Mouse (Mus musculus) brain, adult 10 weeks (tissue): ENCODE results near the gene Gys1. TPM values are rescaled to one million over a fixed set of nuclear protein-coding genes. Genes with fewer than 3 reads are reported as not detected.

Source experiments
- polyA plus RNA-seq: library from polyadenylated mRNA; stranded (reverse); fragments of 350-450 nt; fragmentation: Illumina TruSeq; extraction: RNeasy Lipid Tissue Mini Kit (QIAGEN cat#74804); gene quantifications from one replicate; pipeline ENCODE4 v1.2.3, GENCODE M21; 2015; ENCODE audit warnings: low read depth, low replicate concordance

Gys1 gene
- 14.8 TPM for polyA plus RNA-seq

GRCm38 (mm10) chr7:45434203-45435015, at the start of gene Gys1:
Gene Gys1 (plus strand): TSS chr7:45434844.

DNA sequence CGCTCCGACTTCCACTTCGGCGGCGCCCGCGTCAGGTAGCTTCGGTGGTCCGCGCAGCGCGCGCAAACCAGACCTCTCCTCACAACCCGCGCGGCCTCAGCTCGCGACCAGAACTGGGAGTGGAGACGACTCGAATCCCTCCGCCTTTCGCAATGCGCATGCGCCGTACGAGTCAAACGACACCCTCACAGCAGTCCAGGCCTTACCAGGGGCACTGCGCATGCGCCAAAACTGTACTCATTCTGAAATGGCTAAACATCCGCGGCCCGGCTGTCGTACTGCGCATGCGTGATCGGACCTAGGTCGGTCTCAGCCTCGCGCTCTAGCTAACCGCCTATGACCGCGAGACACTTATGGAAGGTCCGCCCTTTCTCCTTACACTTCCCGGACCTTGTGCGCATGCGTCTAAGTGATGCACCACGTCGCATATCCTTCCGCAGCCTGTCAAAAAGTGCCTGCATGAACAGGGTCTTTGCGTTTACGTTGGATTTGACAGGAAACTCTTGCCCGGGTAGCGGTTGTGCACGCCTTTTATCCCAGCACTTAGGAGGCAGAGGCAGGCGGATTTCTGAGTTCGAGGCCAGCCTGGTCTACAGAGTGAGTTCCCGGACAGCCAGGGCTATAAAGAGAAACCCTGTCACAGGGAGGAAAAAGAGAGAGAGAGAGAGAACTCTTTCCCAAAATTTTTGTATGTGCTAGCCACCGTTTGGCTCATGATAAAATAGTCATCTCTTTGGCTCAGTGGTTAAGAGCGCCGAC, 38.9 kb upstream of the Gys1 start, which contains the start of gene Snrnp70:
Gene Snrnp70 (minus strand): TSS at position 165 of the 759 bp plus-strand sequence.

GRCm38 (mm10) chr7:45405091-45406075, 29.3 kb upstream of the Gys1 start, which contains the start of gene Kcna7:
Gene Kcna7 (plus strand): TSS chr7:45405653.

DNA sequence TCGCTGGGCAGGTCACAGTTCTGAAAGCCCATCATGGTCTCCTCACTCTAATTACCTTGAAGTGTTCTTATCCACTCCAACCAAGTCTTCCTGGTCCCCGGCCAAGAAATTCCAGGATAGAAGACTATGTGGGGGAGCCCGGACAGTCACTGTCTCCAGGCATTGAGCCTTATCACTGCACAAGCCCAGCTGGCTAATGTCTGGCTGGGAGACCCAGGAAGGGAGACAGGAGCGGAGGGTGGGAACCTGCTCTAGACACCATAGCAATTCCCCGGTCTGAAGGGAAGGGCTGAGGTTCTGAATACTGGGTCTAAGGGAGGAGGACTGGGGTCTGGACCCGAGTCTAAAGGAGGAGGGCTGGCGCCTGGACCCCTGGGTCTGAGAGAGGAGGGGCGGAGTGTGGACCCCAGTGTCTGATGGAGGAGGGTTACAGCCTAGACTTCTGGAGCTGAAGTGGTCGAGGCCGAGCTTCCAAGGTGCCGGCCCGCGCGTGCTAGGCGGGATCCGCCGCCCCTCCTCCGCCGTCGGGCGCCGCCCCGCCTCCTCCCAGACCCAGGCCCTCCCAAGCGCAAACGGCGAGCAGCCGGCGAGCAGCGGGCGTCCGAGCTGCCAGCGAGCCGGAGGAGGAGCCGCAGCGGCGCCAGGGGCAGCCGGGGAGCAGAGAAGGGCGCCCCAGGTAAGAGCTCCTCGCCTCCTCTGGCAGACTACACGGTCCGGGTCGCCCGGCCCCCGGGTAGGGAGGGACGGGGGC, 21.4 kb upstream of the Gys1 start, which contains the start of gene Ntf5:
Gene Ntf5 (plus strand): TSS at position 583 of the 751 bp plus-strand sequence.

DNA sequence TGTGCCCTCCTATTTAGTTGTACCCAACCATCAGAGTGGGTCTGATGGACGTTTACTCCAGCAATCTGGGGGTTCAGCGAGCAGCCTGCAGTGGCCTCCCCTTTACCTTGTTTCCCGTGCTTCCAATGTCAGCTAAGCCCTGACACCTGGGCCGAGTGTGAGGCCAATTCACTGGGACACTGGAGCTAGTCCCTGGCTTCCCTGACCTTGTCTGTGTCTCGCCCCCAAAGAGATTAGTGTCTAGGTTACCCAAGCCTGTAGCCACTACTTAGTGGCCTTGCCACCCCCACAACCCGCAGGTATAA, 14.1 kb upstream of the Gys1 start, which contains the start of gene Lhb:
Gene Lhb (plus strand): TSS at position 206 of the 305 bp plus-strand sequence.

GRCm38 (mm10) chr7:45437521-45438276, 3.1 kb downstream of the Gys1 start, which contains the start of gene Ruvbl2:
Gene Ruvbl2 (minus strand): TSS chr7:45438096.

GRCm38 (mm10) chr7:45459564-45460140, 25.0 kb downstream of the Gys1 start, which contains the start of gene Ftl1:
Gene Ftl1 (minus strand): TSS chr7:45459884.

DNA sequence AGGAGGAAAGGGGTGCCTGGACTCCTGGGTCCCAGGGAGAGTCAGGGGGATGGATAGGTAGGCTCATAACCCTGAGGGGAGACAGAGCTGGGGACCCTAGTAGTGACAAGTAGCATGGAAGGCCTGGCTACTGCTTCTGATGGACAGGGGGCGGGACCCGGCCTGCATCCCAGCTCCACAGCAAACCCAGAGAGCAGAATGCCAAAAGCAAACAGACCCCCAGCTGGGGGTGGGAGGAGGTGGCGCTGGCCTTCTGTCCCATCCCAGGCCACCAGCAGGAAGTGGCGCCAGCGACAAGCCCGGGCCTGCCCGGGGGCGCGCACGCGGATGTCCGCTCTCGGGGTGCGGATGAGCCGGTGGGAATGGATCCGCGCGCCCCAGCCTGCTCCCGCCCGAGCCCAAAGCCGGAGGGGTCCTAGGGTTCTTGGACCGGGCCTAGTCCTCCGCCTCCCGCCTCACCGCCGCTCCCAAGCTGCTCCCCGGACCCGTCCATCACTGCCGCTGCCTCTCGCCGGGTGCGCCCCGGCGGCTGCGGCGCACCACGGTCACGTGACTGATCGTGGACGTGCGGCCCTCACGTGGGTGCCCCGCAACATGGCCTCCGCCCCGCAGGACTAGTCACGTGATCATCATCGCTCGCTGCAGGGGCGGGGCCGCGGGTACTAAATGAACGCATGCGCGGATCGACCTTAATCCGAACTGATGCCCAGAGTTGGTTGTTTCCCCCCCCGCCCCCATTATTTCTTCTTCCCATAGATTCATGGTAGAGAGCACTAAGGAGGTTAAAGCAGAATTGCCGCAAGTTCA, 31.8 kb downstream of the Gys1 start, which contains the start of gene Bax:
Gene Bax (minus strand): TSS at position 616 of the 807 bp plus-strand sequence.

DNA sequence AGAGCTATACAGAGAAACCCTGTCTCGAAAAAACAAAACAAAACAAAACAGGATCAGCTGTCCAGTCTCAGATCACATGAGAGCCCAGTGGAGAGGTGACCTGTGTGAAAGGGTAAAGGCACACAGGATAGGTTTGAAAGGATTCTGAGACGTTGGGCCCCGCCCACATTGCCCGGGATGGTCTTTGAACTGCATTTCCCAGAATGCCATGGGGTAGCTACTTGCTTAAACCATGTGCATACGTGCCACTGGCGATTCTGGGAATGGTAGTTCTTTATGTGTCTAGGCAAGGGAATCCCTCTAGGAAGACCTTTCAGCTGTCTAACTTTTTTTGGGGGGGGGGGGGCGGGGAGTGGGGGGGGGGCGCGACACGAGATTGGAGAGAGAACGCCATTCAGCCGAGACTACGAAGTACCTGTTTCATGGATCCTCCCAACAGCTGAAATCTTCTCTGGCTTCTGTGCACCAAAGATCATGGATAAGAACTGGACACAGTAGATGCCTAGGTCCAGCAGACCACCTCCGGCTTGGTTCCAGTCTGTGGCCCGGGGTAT, 46.8 kb downstream of the Gys1 start, which contains the start of gene Tulp2:
Gene Tulp2 (plus strand): TSS at position 504 of the 554 bp plus-strand sequence.

DNA sequence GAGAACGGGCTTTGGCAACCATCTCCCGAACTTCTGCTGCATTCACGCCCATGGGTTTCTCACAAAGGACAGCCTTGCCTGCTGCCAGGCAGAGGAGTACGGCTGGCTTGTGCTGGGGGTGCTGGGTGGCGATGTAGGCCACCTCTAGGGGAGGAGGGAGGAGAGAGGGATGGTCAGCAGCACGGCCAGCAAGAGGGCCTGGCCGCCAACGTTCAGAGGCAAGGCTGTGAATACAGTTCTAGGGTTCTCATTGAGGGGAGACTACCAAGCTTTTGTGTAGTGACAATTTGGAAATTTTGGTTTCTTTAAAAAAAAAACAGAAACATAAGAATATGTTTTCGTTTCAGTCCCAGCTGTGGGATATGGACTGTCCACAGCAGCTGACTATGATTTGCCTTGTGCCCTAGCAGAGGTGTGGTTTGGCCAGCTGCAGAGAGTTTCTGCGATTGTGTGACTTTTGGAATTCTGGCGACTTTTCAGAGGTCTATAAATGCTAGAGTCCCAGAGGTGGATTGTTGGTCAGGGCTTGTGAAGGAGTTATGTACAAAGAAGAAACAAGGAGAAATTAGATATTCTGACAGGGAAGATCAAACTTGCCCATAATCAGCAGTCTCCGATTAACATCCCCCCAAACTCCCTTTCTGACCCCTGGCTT, 52.2 kb downstream of the Gys1 start, which contains the start of gene Gm45808:
Gene Gm45808 (minus strand): TSS at position 51 of the 655 bp plus-strand sequence.

DNA sequence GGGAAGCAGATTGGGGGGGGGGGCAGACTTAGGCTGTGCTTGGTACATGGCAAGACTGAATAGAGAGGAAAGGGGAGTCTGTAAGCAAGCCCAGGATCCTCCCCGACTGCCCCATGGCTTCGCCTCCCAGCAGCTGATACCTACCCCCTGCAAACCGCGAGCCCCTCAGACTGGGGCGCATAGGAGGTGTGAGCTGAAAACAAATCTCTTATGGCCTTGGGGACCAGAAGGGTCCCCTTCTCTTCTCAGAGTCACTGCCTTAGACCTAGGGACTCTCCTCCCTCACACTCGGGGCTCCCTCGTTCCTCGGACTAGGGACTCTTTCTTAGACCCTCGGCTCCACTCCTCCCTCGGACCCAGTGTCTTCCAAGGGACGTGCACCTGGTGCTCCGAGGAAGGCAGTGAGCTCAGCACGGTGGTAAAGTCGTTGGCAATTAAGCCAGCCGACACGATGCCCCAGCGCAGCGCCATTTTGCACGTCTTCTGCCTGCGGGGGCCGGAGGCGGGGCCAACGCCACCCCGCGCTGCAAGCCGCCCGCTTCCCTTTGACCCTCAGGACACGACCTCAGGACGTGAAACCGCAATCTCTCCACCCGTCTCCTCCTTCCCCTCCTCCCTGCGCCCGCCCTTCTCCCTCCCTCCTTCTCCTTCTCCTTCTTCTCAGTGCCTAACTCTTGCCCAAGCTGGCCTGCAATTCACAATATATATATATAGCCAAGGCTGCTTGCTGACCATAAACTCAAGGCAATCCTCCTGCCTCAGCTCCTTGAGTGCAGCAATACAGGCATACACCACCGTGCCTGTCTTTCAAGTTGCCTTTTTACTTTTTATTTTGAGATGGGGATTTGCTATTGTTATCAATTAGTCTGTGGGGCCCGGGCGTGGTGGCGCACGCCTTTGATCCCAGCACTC, 53.9 kb downstream of the Gys1 start, which contains the start of gene Dhdh:
Gene Dhdh (minus strand): TSS at position 513 of the 912 bp plus-strand sequence.

Other genes with a start within 250 kb of the Gys1 start
- gene Ccdc155, start 230.0 kb upstream of the Gys1 start, polyA plus RNA-seq: 2.2 TPM
- gene Dkkl1, start 222.7 kb upstream of the Gys1 start, polyA plus RNA-seq: 39.0 TPM
- 3.6 TPM for gene Tead2, start 219.1 kb upstream of the Gys1 start, polyA plus RNA-seq
- 3.8 TPM for gene Cd37, start 195.7 kb upstream of the Gys1 start, polyA plus RNA-seq
- gene Slc6a16, start 193.8 kb upstream of the Gys1 start, polyA plus RNA-seq: 1.2 TPM
- not detected for gene Slc6a21, start 157.3 kb upstream of the Gys1 start, polyA plus RNA-seq
- 19.6 TPM for gene Trpm4, start 101.1 kb upstream of the Gys1 start, polyA plus RNA-seq
- 0.54 TPM for gene Hrc, start 99.6 kb upstream of the Gys1 start, polyA plus RNA-seq
- gene Ppfia3, start 67.8 kb upstream of the Gys1 start, polyA plus RNA-seq: 84.5 TPM
- gene Lin7b, start 64.3 kb upstream of the Gys1 start, polyA plus RNA-seq: 167 TPM
- gene Snrnp70, start 39.1 kb upstream of the Gys1 start, polyA plus RNA-seq: 309 TPM
- gene Kcna7, start 29.2 kb upstream of the Gys1 start, polyA plus RNA-seq: not detected
- gene Ntf5, start 21.1 kb upstream of the Gys1 start, polyA plus RNA-seq: not detected
- gene Lhb, start 14.0 kb upstream of the Gys1 start, polyA plus RNA-seq: not detected
- 40.3 TPM for gene Ruvbl2, start 3.3 kb downstream of the Gys1 start, polyA plus RNA-seq
- gene Ftl1, start 25.0 kb downstream of the Gys1 start, polyA plus RNA-seq: 586 TPM
- 77.2 TPM for gene Bax, start 32.1 kb downstream of the Gys1 start, polyA plus RNA-seq
- gene Tulp2, start 47.0 kb downstream of the Gys1 start, polyA plus RNA-seq: 0.27 TPM
- not detected for gene Gm45808, start 52.0 kb downstream of the Gys1 start, polyA plus RNA-seq
- gene Dhdh, start 54.0 kb downstream of the Gys1 start, polyA plus RNA-seq: 6.1 TPM
- gene Nucb1, start 75.6 kb downstream of the Gys1 start, polyA plus RNA-seq: 90.0 TPM
- gene Ppp1r15a, start 91.4 kb downstream of the Gys1 start, polyA plus RNA-seq: 17.3 TPM
- gene Plekha4, start 91.5 kb downstream of the Gys1 start, polyA plus RNA-seq: 2.7 TPM
- not detected for gene Hsd17b14, start 120.0 kb downstream of the Gys1 start, polyA plus RNA-seq
- gene Bcat2, start 135.3 kb downstream of the Gys1 start, polyA plus RNA-seq: 17.1 TPM
- gene Fgf21, start 180.6 kb downstream of the Gys1 start, polyA plus RNA-seq: not detected
- gene Fut1, start 182.4 kb downstream of the Gys1 start, polyA plus RNA-seq: not detected
- gene Izumo1, start 187.0 kb downstream of the Gys1 start, polyA plus RNA-seq: not detected
- 4.0 TPM for gene Rasip1, start 192.6 kb downstream of the Gys1 start, polyA plus RNA-seq
- 4.0 TPM for gene Mamstr, start 205.1 kb downstream of the Gys1 start, polyA plus RNA-seq
- gene Fut2, start 231.6 kb downstream of the Gys1 start, polyA plus RNA-seq: 0.31 TPM
- 5.4 TPM for gene Ntn5, start 249.2 kb downstream of the Gys1 start, polyA plus RNA-seq